Mouse (Mus musculus) G1E (cell line): ENCODE data around the gene Raly.

ENCODE experiments used
- CTCF ChIP-seq: IDR thresholded peaks from 2 replicates; pipeline ENCODE4 v1.5.1; 2012; ENCODE audit warnings: low read depth, low read length, inconsistent platforms, mixed read lengths
- POLR2AphosphoS5 ChIP-seq: IDR thresholded peaks from 2 replicates; pipeline ENCODE4 v1.6.1; 2012; ENCODE audit warnings: low read depth, low read length, inconsistent platforms; ENCODE audit not compliant: insufficient replicate concordance
- TAL1 ChIP-seq: conservative IDR thresholded peaks from 2 replicates; pipeline ENCODE4 v1.6.1; 2012; ENCODE audit warnings: low read depth, low read length, inconsistent platforms, mixed read lengths

DNA sequence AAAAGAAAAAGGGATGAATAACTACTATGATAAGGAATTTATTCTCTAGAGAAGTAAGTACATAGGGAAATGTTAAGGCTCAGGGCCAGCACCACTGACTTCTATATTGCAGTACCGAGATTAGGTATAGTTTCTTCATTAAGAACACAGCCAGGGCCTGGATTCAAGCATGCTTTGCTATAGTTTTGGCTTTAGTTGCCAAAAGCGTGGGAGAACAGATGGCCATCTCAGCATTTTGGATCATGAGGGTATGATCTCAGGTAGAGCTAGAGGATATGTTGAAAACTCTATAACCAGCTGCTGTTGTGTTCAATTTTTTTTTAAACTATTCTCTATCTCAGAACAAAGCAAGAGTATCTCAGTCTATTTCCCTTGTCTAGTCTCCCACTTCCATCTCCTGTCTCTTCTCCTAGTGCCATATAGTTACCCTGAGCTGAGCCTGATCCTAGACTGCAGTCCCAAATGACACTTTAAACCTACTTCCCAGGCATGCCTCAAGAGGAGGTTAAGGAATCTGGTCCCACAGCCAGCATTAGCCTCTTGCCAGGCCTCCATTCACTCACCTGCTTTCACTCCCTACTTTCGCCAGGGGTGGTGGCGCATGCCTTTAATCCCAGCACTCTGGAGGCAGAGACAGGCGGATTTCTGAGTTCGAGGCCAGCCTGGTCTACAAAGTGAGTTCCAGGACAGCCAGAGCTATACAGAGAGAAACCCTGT lies 43.4 kb downstream of the Raly start:
- TF ChIP-seq POLR2AphosphoS5 (no peak), CTCF (no peak), TAL1 (no peak)
